Mouse (Mus musculus): Measurements from ENCODE around the gene Zfp61. TPM values are rescaled to one million over a fixed set of nuclear protein-coding genes. Genes with fewer than 3 reads are reported as not detected.

Zfp61 gene
- polyA plus RNA-seq, 1 experiment from 2014 or later, result 46.3 TPM

GRCm38 (mm10) chr7:24298973-24299708, 1.9 kb downstream of the Zfp61 start:
- H3K9ac ChIP-seq (ENCODE audit: low read depth, low read length), result peak overlapping the region; percentile 84
- H3K4me1 ChIP-seq (ENCODE audit: control insufficient read depth, insufficient read depth, low read length), result peaks cover 22% of the 10 kb centered on the region
- H3K9me3 ChIP-seq (replicated peaks; ENCODE audit: control insufficient read depth, low read length, poor library complexity, severe bottlenecking), result no peaks in the 10 kb centered on the region
- WGBS, result under 1% methylated on average over 44 of the region's 47 CpGs
- H3K4me2 ChIP-seq (ENCODE audit: low read length), result peak overlapping the region; percentile 86
- H3K27ac ChIP-seq (ENCODE audit: low read length), result peak overlapping the region; percentile 93
- ATAC-seq, result peak; percentile 95
- H3K27me3 ChIP-seq (ENCODE audit: control insufficient read depth, insufficient read depth, low read depth, low read length), result no peaks in the 10 kb centered on the region
- peaks cover 44% of the 10 kb centered on the region for H3K36me3 ChIP-seq (ENCODE audit: control insufficient read depth, insufficient read depth, low read length)
- H3K4me3 ChIP-seq (ENCODE audit: low read depth, low read length), result peak overlapping the region; percentile 75

- under 1% methylated on average over 9 of the region's 12 CpGs for WGBS
- Histone ChIP-seq H3K27ac (ENCODE audit: low read length) (peak overlapping the region; percentile 93), H3K4me2 (ENCODE audit: low read length) (peak overlapping the region; percentile 86), H3K36me3 (ENCODE audit: control insufficient read depth, insufficient read depth, low read length) (peaks cover 45% of the 10 kb centered on the region), H3K4me3 (ENCODE audit: low read depth, low read length) (peak overlapping the region; percentile 75), H3K9me3 (replicated peaks; ENCODE audit: control insufficient read depth, low read length, poor library complexity, severe bottlenecking) (no peaks in the 10 kb centered on the region), H3K9ac (ENCODE audit: low read depth, low read length) (peak overlapping the region; percentile 84), H3K27me3 (ENCODE audit: control insufficient read depth, insufficient read depth, low read depth, low read length) (no peaks in the 10 kb centered on the region), H3K4me1 (ENCODE audit: control insufficient read depth, insufficient read depth, low read length) (peaks cover 22% of the 10 kb centered on the region)
- ATAC-seq, result no peak
Observed at GRCm38 (mm10) chr7:24298635-24298972, 2.4 kb downstream of the Zfp61 start.

DNA sequence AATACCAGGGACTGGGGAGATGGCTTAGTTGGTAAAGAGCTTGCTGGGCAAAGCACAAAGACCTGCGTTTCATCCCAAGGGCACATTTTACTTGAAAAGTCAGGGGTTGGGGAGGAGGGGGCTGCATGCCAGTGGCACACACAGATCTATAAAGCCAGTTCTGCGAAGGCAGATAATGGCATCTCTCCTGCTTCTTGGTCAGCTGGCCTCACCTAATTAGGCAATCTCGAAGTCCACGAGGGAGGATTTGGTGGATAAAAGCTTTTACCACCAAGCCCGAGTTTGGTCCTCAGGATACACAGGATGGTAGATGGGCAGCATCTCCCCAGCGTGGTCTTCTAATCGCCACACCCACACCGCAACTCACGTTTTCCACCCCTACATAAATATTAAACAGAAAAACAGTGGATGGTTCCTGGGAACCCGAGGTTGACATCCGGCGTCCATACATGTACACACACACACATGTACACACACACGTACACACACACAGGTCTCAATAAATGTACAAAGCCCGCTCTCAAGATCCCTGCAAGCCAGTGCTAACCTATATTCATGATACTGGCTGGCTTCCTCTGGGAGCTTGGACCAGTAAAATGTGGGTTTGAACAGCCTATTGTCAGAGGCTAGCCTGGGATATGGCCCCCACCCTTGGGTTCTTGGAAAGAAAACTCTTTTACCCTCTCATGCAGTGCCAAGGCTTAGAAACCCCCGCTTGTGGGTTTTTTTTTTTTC, 3.5 kb downstream of the Zfp61 start:
- Histone ChIP-seq H3K9me3 (replicated peaks; ENCODE audit: control insufficient read depth, low read length, poor library complexity, severe bottlenecking) (no peaks in the 10 kb centered on the region), H3K36me3 (ENCODE audit: control insufficient read depth, insufficient read depth, low read length) (peaks cover 43% of the 10 kb centered on the region), H3K4me3 (ENCODE audit: low read depth, low read length) (peak overlapping the region; percentile 75; the same call in 1 of the 2 replicates), H3K4me2 (ENCODE audit: low read length) (peak overlapping the region; percentile 86; the same call in 1 of the 2 replicates), H3K27ac (ENCODE audit: low read length) (no peak overlapping the region), H3K4me1 (ENCODE audit: control insufficient read depth, insufficient read depth, low read length) (peaks cover 22% of the 10 kb centered on the region), H3K27me3 (ENCODE audit: control insufficient read depth, insufficient read depth, low read depth, low read length) (no peaks in the 10 kb centered on the region), H3K9ac (ENCODE audit: low read depth, low read length) (peak overlapping the region; percentile 84; the same call in 1 of the 2 replicates)
- 89% methylated on average over 15 of the region's 15 CpGs for WGBS
- ATAC-seq, result no peak

DNA sequence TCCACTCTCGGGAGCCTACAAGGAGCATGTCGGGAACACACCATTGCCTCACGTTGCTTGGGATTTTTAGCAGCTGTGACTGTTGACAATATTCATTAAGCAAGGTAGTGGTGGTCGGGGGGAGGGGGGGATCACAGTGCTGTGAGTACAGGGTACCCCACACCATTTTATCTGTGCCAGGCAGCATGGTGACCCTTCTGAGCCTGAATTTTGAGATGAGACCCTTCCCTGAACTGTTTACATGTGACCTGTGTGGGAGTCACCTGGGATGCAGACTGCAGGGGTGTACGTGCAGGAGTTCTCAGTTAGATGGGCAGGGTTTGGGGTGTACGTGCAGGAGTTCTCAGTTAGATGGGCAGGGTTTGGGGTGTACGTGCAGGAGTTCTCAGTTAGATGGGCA, 4.6 kb downstream of the Zfp61 start:
- H3K4me2 ChIP-seq (ENCODE audit: low read length), result no peak overlapping the region
- no peak overlapping the region for H3K9ac ChIP-seq (ENCODE audit: low read depth, low read length)
- H3K27me3 ChIP-seq (ENCODE audit: control insufficient read depth, insufficient read depth, low read depth, low read length), result no peaks in the 10 kb centered on the region
- 97% methylated on average over 7 of the region's 7 CpGs for WGBS
- peaks cover 43% of the 10 kb centered on the region for H3K36me3 ChIP-seq (ENCODE audit: control insufficient read depth, insufficient read depth, low read length)
- ATAC-seq, result no peak
- peaks cover 22% of the 10 kb centered on the region for H3K4me1 ChIP-seq (ENCODE audit: control insufficient read depth, insufficient read depth, low read length)
- H3K9me3 ChIP-seq (replicated peaks; ENCODE audit: control insufficient read depth, low read length, poor library complexity, severe bottlenecking), result no peaks in the 10 kb centered on the region
- H3K27ac ChIP-seq (ENCODE audit: low read length), result no peak overlapping the region
- H3K4me3 ChIP-seq (ENCODE audit: low read depth, low read length), result no peak overlapping the region

GRCm38 (mm10) chr7:24295376-24295775, 5.7 kb downstream of the Zfp61 start:
- H3K36me3 ChIP-seq (ENCODE audit: control insufficient read depth, insufficient read depth, low read length), result peaks cover 53% of the 10 kb centered on the region

GRCm38 (mm10) chr7:24294763-24295162, 6.3 kb downstream of the Zfp61 start:
- Histone ChIP-seq H3K4me3 (ENCODE audit: low read depth, low read length) (no peak overlapping the region), H3K36me3 (ENCODE audit: control insufficient read depth, insufficient read depth, low read length) (peaks cover 57% of the 10 kb centered on the region), H3K27ac (ENCODE audit: low read length) (no peak overlapping the region), H3K9me3 (replicated peaks; ENCODE audit: control insufficient read depth, low read length, poor library complexity, severe bottlenecking) (no peaks in the 10 kb centered on the region), H3K4me2 (ENCODE audit: low read length) (no peak overlapping the region), H3K27me3 (ENCODE audit: control insufficient read depth, insufficient read depth, low read depth, low read length) (no peaks in the 10 kb centered on the region), H3K4me1 (ENCODE audit: control insufficient read depth, insufficient read depth, low read length) (peaks cover 11% of the 10 kb centered on the region), H3K9ac (ENCODE audit: low read depth, low read length) (no peak overlapping the region)
- 97% methylated on average over 4 of the region's 4 CpGs for WGBS
- ATAC-seq, result no peak

More at GRCm38 (mm10) chr7:24295376-24295775, 5.7 kb downstream of the Zfp61 start:
- H3K27ac ChIP-seq (ENCODE audit: low read length), result no peak overlapping the region
- ATAC-seq, result no peak
- no peak overlapping the region for H3K4me2 ChIP-seq (ENCODE audit: low read length)
- H3K4me1 ChIP-seq (ENCODE audit: control insufficient read depth, insufficient read depth, low read length), result peaks cover 17% of the 10 kb centered on the region
- H3K4me3 ChIP-seq (ENCODE audit: low read depth, low read length), result no peak overlapping the region
- WGBS, result 97% methylated on average over 7 of the region's 7 CpGs
- no peak overlapping the region for H3K9ac ChIP-seq (ENCODE audit: low read depth, low read length)
- no peaks in the 10 kb centered on the region for H3K9me3 ChIP-seq (replicated peaks; ENCODE audit: control insufficient read depth, low read length, poor library complexity, severe bottlenecking)
- no peaks in the 10 kb centered on the region for H3K27me3 ChIP-seq (ENCODE audit: control insufficient read depth, insufficient read depth, low read depth, low read length)

DNA sequence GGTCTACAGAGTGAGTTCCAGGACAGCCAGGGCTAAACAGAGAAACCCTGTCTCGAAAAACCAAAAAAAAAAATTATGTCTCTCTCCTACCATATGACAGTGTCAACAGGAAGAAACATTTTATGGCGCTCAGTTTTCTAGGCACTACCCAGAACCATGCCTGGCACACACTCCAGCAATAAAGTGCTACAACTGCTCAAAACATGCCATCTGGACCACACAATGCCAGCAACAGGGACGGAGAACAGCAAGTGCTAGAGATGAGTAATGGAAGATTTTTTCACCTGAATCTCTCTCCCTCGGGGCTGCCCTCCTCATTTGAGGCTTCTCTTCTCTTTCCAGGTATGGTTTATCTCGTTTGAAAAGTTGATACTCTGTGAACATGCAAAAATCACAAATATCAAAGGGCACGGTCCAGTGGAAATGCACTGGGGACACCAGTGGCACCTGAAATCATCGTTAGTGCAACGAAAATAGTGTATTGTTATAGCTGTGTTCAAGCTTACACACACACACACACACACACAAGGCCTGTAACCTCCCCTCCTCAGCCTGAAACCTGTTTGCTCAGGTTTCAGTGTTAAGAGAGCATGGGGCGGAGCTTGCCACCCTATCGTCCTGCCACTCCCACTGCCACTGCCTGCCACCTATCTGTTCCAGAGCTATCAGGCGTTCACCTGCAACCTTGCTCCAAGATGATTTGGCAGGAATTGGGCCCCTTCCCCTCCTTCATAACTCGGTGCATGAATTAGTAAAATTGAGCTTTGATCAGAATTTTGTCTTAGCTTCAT, 7.8 kb downstream of the Zfp61 start:
- H3K4me1 ChIP-seq (ENCODE audit: control insufficient read depth, insufficient read depth, low read length), result peaks cover 8% of the 10 kb centered on the region
- no peak overlapping the region for H3K4me3 ChIP-seq (ENCODE audit: low read depth, low read length)
- ATAC-seq, result no peak
- no peak overlapping the region for H3K4me2 ChIP-seq (ENCODE audit: low read length)
- 94% methylated on average over 12 of the region's 12 CpGs for WGBS
- H3K36me3 ChIP-seq (ENCODE audit: control insufficient read depth, insufficient read depth, low read length), result peaks cover 60% of the 10 kb centered on the region
- H3K27ac ChIP-seq (ENCODE audit: low read length), result no peak overlapping the region
- no peak overlapping the region for H3K9ac ChIP-seq (ENCODE audit: low read depth, low read length)
- no peaks in the 10 kb centered on the region for H3K27me3 ChIP-seq (ENCODE audit: control insufficient read depth, insufficient read depth, low read depth, low read length)
- H3K9me3 ChIP-seq (replicated peaks; ENCODE audit: control insufficient read depth, low read length, poor library complexity, severe bottlenecking), result no peaks in the 10 kb centered on the region

DNA sequence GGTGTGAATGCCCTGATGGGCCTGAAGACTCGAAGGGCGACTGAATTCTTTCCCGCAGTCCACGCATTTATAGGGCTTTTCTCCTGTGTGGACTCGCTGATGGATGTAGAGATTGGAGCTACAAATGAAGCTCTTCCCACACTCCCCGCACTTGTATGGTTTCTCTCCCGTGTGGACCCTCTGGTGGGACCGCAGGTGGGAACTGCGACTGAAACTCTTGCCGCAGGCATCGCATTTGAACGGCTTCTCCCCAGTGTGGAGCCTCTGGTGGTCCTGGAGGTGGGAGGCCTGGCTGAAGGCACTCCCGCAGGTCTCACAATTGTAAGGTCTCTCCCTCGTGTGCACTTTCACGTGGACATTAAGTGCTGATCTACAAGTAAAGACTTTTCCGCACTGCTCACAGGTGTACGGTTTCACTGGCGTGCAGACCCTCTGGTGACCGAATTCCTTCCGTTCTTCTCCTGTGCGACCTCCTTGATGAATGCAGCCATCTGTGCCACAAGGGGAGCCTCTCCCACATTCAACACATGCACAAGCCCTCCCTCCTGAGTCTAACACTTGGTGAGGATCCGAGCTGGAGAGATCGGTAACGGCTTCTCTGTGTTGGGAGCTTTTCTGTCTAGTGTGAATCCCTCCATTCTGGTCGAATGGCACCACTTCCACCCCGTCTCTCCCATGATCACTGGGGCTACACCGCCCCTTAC, 9.5 kb downstream of the Zfp61 start:
- Histone ChIP-seq H3K9ac (ENCODE audit: low read depth, low read length) (no peak overlapping the region), H3K4me1 (ENCODE audit: control insufficient read depth, insufficient read depth, low read length) (no peaks in the 10 kb centered on the region), H3K27me3 (ENCODE audit: control insufficient read depth, insufficient read depth, low read depth, low read length) (no peaks in the 10 kb centered on the region), H3K9me3 (replicated peaks; ENCODE audit: control insufficient read depth, low read length, poor library complexity, severe bottlenecking) (no peaks in the 10 kb centered on the region), H3K4me3 (ENCODE audit: low read depth, low read length) (no peak overlapping the region), H3K4me2 (ENCODE audit: low read length) (no peak overlapping the region), H3K27ac (ENCODE audit: low read length) (no peak overlapping the region), H3K36me3 (ENCODE audit: control insufficient read depth, insufficient read depth, low read length) (peaks cover 73% of the 10 kb centered on the region)
- no peak for ATAC-seq
- 90% methylated on average over 27 of the region's 27 CpGs for WGBS

Measured in midbrain, embryonic 16.5 days (tissue).